Mouse (Mus musculus) regulatory T cell (primary cell): ENCODE data around the gene Pum2.

Experiments
- in situ Hi-C: fragments of 300-600 bp; cut with MboI, MseI; formaldehyde crosslinking; loops from one replicate; pipeline ENCODE4 v1.15.1; 2025; ENCODE audit warnings: high pct_unique_total_duplicates

Pum2 gene

DNA sequence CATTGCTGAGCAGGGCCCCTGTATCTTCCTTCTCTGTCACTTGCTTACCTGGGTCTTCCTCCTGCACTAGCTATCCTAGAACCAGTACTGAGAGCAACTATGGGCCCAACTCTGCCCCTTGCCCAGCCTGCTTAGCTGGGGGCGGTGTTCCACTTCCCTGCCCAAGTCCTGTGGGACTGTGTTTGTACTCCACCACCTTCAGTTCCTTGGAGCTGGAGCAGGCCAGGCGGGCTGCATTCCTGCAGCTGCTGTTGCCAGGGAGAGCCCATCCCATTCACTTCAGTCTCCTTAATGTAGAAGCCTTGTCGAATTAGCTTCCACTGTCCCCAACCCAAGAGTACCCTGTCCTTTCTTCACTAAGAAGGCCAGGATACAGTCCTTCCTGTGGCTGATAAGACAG lies 114.5 kb downstream of the Pum2 start:
- in situ Hi-C loops, result loop anchor here (25.0 kb wide), 1 partner anchor 1599 kb away; the partner anchor contains the start of gene Rdh14

DNA sequence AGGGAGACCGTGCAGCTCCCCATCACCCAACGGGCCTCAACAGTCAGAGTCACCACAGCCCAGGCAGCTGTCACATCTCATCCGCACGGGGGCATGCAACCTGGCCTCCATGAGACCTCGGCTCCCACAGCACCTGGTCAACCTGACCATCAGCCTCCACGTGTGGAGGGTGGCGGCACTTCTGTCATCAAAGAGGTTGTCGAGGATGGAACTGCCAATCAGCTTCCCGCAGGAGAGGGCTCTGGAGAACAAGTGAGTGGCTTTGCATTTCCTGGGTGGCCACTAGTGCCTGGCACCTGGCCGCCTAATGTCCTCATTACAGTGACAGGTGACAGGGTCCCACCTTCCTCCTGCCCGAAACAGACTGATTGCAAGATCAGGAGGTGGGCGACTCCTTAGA lies 116.7 kb downstream of the Pum2 start:
- in situ Hi-C loops, result loop anchor here (25.0 kb wide), 1 partner anchor 1597 kb away; the partner anchor contains the start of gene Rdh14

DNA sequence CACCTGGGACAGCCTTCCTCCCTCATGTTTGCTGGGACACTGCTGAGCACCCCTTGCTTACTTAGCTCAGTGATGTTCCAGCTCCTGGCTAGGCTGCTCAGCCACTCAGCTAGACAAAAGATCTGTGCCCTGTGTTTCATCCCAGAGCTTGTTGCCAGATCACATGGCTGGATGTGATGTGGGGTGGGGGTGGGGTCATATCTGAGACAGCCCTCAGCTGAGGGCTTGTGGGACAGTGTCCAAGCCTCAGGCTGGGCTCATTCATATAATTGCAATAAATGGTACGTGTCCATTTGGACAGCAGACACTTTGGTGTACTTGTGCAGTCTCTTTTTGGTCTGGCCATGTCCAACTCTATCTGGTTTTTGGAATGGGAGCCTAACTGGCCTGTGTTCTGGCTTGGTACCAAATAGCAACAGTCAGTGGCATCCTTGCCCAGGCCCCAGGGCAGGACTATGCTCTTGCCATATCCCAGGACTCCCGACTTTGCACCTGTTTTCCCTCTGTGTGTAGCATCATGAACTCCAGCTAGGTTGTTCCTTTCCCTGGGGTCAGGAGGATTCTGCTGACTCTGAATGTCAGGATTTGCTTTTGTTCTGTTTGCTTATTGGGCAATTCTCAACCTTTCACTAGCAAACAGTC lies 119.6 kb downstream of the Pum2 start:
- in situ Hi-C loops, result loop anchor here (25.0 kb wide), 1 partner anchor 1594 kb away; the partner anchor contains the start of gene Rdh14

DNA sequence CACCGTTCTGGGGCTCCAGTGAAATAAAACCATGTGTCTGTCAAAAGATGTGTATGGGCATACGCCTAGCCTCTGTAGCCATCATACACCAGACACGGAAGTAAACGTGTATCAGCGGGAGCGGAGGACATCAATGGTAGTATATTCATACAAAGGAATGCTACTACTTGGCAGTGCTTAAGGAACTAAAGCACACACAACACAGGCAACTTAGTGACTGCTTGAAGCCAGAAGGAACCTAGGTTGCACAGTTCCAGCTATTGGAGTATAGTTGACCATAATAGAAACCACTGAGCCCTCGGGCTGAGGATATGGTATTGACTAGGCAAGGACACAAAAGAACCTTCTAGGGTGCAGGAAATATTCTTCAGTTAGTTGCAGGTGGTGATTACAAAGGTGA lies 124.0 kb downstream of the Pum2 start:
- in situ Hi-C loops, result loop anchor here (25.0 kb wide), 1 partner anchor 1589 kb away; the partner anchor contains the start of gene Rdh14

DNA sequence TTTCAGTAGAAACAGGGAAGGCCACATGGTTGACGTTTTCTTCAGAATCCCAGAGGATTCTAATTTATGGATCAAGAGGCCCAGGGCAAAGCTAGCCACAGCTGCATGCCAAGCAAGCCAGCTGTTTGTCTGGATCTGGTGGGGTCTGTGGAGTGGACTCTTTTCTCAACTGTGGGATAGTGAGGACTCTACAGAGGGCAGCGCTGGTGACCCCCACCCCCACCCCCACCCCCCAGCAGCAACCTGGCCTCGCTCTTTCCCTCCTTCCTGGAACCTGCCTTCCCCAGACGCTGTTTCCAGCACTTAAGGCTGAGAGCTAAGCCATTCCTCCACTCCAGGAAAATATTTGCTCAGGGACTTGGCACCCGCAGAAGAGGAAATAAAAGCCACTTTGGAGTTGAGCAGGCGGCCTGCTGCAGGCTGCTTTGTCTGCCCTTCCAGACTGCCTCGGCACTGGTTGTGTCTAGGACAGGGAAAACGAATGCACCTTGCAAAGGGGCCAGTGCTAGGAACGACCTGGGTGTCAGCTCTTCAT lies 124.6 kb downstream of the Pum2 start:
- in situ Hi-C loops, result loop anchor here (25.0 kb wide), 1 partner anchor 1589 kb away; the partner anchor contains the start of gene Rdh14
